Mouse (Mus musculus) embryo, embryonic 11 days (tissue): ENCODE measurements around the gene Tbc1d20.
"Not testable (repeated sequence)": the region's sequence is repeated elsewhere in the genome, so short reads cannot be mapped to it uniquely, and the experiment has no call there.

Source experiments
- DNase-seq: peaks from one replicate; pipeline ENCODE4 v3.0.0-alpha.2; 2015

Tbc1d20 gene

DNA sequence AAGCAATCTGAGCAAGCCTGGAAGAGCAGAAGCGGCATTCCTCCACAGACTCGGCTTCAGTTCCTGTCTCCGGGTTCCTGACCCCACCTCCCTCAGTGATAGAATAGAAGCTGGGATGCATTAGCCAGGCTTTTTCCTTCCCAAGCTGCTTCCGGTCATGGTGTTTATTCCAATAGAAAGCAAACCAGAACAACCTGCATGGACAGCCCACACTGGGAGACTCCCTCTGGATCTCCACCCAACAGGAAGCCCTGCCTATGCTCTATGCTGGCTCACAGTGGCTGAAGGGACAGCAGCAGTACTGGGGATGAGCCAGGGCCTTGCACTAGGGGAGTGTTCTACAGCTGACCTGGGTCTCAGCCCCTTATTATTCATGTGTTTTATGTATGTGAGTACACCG is 34.4 kb downstream of the Tbc1d20 start:
- DNase-seq: no peak

DNA sequence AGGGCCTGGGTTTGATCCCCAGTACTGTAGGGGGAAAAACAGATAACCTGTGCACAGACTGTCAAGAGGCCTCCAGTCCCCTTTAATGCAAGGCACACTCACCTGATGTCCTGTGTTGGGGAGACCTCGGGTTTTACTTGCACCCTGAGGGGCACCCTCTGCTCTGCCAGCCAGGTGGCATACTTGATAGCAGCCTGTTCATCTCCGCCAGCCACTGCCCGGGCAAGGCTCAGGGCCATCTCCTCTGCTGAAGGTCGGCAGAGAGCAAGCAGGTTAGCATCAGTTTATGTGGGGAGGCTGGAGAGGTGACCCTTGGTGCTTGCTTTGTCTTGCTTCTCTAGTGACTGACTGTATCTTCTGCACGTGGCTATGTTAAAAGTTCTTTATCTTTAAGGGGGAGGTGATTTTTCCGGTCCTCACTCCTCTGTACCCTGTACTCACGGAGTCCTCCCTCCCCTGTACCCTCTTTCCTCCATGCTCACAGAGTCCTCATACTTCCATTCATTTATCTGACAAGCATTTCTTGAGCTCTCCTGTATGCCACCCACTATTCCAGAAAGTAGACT is 37.3 kb downstream of the Tbc1d20 start:
- DNase-seq: no peak

DNA sequence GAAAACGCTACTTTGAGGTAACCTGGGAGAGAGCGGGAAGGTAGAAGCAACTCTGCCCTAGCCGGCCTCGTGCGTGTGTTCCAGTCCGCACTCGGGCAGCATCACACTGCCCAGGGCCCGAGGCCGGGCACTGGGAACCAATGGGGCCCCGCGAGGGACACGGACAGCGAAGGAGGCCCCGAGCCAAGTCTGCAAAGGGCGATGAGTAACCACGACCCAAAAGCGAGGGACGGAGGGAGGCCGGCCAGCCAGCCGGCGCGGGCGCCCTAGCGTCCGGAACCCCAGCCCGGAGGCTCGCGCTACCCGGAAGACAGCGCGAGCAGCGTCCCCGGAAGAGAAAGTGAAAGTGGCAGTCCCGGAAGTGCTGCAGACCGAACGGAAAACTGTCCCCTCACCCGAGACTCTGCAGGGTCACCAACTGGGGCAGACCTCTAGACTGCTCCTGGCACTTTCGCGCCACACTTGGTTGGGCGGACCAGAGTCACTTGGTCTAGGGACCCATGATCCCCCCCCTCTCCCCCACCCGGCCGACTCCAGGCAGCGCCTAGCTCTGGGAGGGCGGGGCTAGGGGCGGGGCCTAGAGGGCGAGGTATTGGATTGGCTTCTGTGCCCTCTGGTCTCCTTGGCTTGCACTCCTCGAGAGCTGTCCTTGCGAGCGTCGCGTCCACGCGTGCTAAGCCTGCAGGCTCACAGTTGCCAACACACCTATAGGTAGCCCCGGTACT is 38.6 kb downstream of the Tbc1d20 start, which contains the start of gene Rbck1:
TSS of gene Rbck1 (minus strand) at position 553 of the 725 bp plus-strand sequence.
- peak; percentile 92 for DNase-seq

DNA sequence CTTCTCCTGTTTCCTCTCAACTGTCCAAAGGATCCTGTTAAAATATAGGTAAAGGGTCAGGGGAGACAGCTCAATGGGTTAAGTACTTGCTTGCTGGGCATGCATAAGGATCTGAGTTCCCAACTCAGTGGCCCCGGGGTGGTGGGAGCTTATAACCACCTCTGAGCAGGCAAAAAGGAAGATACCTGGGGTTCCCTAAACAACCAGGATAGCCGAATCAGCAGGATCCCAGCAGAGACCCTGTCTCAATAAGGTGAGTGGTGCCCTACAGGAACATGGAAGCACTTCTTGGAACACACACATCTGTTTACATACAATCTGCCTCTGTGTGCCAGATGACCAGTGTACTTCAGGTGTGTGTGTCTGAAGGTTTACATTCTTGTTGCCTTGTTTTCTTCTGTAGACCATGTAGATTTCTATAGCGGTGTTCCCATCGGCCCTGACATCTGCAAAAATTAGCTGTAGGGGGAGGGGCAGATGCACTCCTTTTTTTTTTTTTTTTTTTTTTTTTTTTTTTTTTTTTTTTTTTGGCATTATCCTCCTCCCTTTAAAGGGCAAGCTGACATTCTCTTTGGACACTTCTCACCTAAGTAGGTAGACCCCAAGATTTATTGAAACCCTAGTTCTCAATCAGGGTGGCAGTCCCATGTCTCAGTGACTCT is 39.8 kb downstream of the Tbc1d20 start:
- no peak for DNase-seq

DNA sequence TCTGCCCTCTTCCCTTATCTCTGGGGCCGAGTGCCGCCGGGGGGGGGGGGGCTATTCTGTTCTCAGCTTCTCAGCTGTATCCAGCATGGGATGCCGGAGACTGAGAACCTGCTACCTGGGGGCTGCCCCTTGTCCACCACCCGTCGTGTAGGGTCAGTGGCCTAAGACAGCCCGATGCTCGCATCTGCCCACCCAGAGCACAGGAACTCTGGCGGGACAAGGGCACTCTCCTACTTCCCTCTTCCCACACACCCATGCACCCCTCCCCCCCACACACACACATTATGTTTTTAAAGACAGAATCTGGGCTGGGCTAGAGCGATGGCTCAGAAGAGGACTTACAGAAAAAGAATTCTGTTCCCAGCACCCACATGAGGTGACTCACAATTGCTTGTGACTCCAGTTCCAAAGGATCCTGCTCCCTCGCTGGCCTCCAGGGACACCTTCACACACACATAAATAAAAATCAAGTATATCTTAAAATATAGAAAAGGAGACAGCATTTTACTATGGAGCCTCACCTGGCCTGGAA is 41.7 kb downstream of the Tbc1d20 start:
- DNase-seq: no peak

DNA sequence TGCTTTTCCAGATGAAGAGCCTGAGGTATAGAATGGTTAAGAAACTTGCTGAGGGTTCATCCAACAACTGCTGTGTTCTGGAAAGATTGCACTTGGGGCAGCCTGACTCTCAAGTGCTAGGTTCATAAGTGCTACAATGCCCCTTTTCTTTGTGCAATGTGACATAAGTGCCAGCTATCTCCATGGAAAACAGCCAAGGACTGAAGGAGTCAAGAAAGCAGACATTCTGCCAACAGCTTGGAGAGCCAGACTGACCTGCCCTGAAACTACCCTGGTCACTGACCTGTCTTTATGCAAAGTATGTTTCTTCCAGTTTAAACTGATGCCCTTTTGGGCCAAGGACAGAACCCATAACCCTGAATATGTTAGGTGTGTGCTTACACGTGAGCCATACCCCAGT is 43.2 kb downstream of the Tbc1d20 start:
- DNase-seq: no peak

DNA sequence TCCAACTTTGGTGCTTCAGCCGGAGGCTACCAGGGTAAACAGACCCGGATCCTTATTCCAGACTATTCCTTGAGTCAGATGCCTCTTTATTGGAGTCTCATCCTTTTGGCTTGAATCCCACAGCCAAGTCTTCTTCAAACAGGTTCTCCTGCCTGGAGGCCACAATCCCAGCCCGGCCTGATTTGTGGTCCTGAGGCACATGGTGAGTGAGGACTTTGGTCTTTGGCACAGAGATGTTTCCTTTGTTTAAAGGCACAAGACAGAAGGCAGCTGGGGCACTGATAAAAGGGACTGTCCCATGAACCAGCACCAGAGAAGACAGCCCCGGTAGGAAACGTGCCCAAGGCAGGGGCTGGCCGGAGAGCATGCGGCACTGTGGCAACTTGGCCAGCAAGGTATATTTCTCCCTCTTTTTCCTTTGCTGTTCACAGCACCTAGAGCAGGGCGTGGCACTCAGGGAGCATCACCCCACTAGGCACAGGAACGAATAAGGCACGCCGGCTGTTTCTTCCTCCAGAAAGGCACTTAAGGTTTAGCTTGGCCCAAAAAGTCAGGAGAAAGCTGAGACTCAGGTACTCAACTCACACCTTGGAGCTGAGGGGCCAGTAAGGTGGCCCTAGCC is 44.1 kb downstream of the Tbc1d20 start:
- no peak for DNase-seq

DNA sequence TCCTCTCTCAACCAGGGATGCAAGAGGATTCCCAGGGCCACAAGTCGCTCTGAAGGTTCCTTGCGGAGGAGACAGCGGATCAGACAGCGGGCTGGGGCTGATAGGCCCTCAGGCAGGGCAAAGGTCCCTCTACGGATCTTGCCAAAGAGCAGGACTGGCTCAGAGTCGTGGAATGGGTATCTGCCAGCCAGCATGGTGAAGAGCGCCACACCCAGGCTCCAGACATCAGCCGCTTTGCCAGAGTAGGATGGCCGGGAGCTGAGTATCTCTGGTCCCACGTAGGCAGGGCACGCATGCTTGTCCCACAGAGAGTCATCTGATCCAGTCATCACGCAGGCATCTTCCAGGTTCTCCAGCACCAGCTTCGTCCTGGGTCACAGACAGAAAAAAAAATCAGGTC is 44.7 kb downstream of the Tbc1d20 start:
- DNase-seq: no peak

DNA sequence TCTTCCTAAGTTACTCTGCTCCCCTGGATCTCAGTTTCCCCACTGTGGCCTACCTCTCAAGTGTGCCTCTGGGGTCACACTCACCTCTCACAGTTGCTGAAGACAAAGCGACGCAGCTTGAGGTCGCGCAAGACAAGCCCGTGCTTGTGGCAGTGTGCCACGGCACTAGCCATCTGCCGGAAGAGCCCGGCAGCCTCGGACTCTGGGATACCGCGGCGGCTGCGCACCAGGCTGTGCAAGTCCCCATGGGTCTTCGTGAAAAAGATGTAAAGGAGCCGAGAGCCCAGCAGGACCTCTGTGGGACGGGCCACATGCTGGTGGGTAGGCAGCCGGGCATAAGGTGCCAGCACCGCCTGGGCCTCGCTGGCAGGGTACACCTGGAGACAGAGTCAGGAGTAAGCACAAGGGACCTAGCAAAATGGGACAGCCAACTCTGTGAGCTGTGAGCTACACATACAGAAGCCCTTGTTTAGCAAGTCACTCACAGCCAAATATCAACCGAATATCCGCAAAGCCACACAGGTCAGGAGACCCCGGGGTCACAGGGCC is 46.1 kb downstream of the Tbc1d20 start:
- DNase-seq: no peak

DNA sequence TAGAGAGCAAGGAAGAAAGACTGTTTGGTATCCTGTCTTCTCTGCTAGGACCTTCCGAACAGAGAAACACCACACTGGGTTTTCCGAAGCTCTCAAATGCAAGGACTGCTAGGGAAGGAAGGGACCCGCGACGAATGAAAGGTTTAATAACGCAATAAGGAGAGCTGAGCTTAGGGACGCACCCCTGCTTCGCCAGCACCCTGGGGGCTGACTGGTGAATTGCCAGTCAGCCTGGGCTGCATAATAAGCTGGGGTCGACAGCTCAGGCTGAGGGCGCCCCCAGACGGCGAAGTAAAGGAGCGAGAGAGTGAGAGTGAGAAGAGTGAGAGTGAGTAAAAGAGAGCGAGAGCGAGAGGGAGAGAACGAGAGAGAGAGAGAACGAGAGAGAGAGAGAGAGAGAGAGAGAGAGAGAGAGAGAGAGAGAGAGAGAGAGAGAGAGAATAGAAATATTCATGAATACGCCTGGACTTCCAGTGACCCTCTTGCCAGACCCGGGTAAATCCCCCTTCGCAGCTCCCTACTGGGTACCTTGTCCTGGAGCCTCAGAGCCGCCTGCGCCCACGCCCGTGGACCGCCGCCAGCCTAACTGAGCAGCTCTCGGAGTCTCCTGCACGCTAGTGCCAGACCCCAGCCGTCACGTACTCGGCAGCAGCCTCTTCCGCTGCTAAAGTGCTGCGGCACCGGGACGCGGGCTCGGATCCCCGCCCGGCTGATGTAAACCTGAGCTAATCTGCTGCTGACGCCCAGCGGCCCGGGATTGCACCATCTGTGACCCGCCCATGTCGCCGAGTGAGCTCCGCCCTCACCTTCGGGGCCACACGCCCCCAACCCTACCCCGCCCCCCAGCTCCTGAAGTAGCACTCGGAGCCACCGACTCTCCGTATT is 49.9 kb downstream of the Tbc1d20 start, which contains the start of gene Trib3:
TSS of gene Trib3 (minus strand) at position 704 of the 885 bp plus-strand sequence.
- peak; percentile 88 for DNase-seq

DNA sequence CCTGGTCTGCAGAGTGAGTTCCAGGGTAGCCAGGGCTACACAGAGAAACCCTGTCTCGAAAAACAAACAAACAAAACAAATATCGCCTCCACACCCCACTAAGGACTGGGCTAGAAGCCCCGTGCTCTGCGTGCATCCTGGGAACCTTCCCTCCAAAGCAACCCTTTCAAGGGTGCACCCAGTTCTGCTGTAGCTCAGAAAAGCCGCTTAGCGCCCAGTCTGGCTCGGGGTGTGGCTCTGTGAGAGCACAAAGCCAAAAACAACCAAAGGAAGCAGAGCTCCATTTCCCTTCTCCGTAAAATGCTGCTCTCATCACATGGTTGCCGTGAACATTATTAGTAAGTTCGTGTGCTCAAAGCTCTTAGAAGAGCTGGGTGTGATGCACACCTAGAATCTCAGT is 50.7 kb downstream of the Tbc1d20 start:
- DNase-seq: no peak

DNA sequence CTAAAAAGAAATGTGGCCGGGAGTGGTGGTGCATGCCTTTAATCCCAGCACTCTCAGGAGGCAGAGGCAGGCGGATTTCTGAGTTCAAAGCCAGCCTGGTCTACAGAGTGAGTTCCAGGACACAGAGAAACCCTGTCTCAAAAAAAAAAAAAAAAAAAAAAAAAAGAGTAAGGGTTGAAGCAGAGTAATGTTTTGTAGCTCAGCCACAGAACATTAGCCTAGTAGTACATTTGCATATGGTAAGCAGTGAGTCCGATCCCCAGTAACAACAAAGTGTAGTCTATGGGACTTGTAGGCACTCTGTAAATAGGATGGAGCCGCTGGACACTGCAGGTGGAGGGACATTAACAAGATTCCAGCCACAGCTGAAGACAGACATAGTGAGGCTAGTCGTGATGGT is 51.3 kb downstream of the Tbc1d20 start:
- DNase-seq: no peak

DNA sequence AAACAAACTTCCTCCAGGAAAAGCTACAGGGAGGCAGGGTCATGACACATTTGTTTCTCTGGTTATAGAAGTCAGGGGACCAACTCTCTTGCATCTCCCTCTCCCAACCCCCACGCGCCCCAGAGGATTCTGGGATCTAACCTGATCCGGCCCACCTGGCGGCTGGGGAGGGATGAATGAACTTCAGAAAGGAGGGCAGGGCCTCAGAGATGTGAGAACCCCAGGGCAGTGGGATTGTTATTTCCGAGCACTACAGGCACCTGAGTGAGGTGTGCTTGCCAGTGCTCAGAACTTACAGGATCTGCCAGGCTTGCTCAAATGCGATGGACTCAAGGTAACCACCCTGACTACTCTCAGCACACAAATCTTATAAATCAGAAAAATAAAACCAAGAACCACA is 51.8 kb downstream of the Tbc1d20 start:
- no peak for DNase-seq

DNA sequence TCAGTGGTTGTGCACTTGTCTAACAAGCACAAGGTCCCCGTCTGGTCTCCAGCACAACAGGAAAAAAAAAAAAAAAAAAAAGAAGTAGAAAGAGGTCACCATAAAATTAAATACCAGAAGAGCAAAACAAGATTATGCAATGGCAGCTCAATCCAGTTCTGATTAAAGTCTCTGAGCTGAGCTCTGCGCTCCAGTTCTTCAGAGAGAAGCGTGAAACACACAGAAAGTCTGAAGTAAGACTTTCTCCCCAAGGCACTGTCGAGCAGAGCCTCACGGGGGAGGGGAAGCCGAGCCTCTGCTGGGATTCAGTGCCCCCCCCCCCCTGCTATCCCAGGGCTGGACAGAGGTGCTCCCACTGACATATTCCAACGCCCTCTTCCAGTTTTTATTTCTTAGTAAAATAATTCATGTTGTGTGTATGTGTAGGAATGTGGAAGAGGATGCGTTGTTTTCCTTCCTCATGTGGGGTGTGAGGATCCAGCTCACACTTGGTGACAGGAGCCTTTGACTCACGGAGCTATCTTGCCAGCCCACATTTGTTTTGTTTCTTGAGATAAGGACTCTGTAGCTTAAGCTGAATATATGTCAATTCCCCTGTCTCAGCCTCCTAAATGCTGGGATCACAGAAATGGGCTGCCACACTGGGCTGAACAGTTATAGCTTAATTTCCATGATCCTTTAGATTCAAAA is 53.3 kb downstream of the Tbc1d20 start:
- DNase-seq: no peak

DNA sequence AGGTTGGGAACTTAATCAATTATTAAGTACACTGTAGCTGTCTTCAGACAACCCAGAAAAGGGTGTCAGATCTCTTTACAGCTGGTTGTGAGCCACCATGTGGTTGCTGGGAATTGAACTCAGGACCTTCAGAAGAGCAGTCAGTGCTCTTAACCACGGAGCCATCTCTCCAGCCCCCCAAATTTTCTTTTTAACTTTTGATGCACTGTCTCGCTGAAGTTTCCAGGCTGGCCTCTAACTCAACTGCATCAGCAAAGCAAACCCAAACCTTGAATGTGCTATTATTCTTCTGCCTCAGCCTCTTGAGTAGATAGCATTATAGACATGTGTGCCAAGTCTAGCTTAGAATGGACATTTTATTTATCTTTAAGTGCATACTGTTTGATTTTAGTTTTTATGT is 54.1 kb downstream of the Tbc1d20 start:
- DNase-seq: no peak

DNA sequence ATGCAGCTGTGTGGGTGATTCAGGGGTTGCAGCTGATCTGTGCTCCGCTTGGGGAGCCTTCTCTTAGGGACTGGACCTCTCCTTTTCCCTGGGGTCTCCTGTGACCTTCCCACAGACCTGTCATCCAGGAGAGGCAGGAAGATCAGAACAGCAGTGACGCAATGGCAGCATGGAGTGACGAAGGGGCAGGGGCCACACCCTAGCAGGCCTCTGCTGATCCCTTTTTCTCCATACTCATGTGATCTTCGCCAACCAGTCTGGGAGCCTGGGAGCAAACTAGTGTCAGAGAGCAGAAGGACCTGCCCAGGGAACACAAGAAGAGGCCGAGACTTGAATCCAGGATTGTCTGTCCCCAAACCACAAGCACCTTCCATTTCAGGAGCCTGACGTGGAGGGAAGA is 55.6 kb downstream of the Tbc1d20 start:
- no peak for DNase-seq

DNA sequence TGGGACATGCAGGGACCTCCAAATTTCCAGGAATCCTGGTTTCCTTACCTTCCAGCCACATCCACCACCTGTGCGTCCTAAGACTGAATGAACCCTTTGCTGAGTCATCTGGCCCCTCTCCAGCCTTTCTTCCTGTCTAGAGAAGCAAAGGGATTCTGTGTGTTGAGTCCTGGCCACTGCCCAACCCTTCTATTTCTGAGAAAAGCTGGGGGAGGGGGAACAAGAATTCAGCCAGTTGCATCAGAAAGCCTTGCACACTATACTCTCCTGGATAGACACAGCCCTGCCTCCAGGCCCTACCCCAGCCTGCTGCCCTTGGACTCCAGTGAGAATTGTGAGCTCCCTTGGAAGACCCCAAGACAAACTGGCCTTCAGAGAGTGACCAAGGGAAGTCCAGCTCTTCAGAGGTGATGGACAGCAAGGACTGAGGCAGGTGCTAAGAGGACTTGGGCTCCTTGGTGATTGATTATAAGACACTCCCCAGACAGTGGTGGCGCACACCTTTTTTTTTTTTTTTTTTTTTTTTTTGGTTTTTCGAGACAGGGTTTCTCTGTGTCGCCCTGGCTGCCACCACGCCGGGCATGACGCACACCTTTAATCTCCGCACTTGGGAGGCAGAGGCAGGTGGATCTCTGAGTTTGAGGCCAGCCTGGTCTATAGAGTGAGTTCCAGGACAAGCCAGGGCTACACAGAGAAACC is 56.4 kb downstream of the Tbc1d20 start:
- no peak for DNase-seq

DNA sequence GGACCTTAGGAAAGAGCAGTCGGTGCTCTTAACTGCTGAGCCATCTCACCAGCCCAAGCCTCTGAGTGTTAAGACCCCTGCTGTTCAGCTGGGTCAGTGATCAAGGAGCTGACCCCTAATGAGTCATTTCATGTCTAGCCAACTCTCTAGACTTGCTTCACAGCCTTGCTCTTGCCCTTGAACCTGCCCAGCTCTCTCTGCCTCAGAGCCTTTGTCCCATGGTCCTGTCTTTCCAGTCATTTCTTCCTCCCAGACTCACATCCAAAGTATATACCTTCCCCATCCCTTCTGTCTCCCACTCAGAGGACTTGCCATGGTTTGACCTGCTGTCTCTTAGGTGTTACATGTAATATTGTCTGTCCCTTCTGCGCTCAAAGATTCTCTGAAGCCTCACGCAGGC is 63.6 kb downstream of the Tbc1d20 start:
- no peak for DNase-seq

DNA sequence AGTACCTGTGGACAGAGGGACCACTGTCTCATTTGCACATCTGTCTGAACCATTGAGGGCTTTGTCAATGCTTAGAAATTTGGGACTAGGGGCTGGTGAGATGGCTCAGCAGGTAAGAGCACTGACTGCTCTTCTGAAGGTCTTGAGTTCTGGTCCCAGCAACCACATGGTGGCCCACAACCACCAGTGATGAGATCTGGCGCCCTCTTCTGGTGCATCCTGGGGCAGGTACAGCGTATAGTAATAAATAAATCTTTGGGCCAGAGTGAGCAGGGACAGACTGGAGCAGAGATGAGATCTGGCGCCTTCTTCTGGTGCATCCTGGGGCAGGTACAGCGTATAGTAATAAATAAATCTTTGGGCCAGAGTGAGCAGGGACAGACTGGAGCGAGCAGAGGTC is 65.3 kb downstream of the Tbc1d20 start:
- not testable (repeated sequence) for DNase-seq

DNA sequence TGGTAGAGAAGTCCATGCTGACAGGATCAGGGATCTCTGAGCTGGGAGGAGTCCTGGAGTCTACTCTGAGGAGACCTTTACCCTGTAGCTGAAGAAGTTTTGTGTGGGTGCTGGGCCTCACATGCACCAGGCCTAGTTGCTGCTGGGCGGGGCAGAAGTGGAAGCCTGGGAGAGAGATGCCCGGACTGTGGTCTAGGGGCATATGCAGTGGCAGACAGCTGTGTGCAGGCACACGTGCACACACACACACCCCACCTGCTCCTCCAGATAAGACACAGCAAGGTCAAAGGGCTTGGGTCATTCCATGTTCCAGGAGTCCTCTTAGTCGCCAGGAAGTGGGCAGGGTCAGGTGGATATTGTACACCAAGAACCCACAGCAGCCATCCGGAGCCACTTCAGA is 66.0 kb downstream of the Tbc1d20 start:
- no peak for DNase-seq

DNA sequence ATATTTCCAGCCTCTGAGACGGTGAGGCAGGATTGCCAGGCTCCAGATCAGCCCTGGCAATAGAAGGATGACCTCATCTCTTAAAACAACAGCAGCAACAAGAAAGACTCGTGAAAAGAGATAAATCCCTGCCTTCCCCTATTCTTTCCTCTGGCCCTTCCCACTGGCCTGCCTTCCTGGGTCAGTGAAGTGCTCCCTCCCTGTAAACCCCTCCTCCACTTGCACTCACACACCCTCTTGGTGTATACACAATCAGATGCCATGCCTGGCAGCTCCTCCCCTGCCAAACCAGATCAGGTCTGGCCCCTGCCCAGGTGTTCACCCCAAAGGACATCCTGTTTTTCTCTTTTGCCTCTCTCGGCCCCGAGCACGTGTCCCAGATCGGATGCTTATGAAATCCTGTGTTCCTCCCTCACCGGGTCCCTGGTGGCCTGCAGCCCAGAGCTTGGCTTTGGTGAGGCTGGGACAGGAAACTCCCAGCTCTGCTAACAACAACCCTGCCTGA is 66.7 kb downstream of the Tbc1d20 start:
- DNase-seq: no peak
